Mouse (Mus musculus) heart, embryonic 10.5 days (tissue): ENCODE measurements at regions not wholly inside any gene's neighbourhood (a gene's known extent, or its start where the extent isn't known, plus 50 kb on each side); places are given as distances from the start of the nearest gene placed in this dataset.

Source experiments
- DNase-seq: peaks from one replicate; pipeline ENCODE4 v3.0.0-alpha.2; 2017; ENCODE audit warnings: low spot score
- H3K27ac ChIP-seq: fragments of 300-500 bp; sonication (generic); 2 replicates; pipeline ENCODE4 v1.5.1; 2016; ENCODE audit warnings: mild to moderate bottlenecking
- H3K27me3 ChIP-seq: fragments of 300-500 bp; sonication (generic); 2 replicates; pipeline ENCODE4 v1.6.1; 2016; ENCODE audit warnings: mild to moderate bottlenecking; ENCODE audit not compliant: poor library complexity, insufficient read depth, severe bottlenecking
- H3K36me3 ChIP-seq: fragments of 300-500 bp; sonication (generic); 2 replicates; pipeline ENCODE4 v1.6.1; 2016; ENCODE audit warnings: mild to moderate bottlenecking, moderate library complexity
- H3K4me1 ChIP-seq: fragments of 300-500 bp; sonication (generic); 2 replicates; pipeline ENCODE4 v1.6.1; 2016; ENCODE audit warnings: mild to moderate bottlenecking
- H3K4me3 ChIP-seq: fragments of 300-500 bp; sonication (generic); 2 replicates; pipeline ENCODE4 v1.5.1; 2016; ENCODE audit warnings: mild to moderate bottlenecking, moderate library complexity
- H3K9me3 ChIP-seq: fragments of 300-500 bp; sonication (generic); 2 replicates; pipeline ENCODE4 v1.6.1; 2016; ENCODE audit warnings: mild to moderate bottlenecking, moderate library complexity
- WGBS: fragments of 180-500 bp; shearing (Covaris S2); methylation state at CpG from one replicate; pipeline ENCODE4 v1.1.7; 2016; 5-methylcytosine and 5-hydroxymethylcytosine counted together

DNA sequence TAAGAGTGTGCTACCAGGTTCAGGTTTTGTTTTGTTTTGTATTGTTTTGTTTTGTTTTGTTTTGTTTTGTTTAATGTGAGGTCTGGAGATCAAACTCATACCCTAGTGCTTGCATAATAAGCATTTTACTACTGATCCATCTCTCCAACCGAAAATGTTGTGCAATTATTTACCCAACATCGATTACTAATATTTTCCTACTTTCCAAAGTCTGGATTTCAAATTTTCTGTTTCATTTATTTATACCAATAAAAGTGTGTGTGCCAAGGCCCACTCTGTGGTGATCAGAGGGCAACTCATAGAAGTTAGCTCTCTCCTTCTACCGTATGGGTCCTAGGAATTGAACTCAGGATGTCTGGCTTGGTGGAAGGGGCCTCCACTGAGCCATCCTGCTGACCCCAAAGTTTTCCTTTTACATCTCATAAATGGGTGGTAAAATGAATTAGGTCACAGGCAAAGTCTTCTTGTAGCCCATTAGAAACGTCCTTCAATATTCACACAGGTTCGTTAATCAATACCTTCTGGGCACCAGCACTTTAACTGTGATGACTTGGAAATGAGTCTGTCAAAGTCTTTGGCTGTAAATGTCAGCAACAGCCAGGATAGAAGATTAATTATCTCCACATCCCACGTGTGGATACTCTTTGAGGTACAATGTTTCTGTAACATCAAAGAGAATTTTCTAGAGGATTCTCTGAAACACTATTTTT, 158.9 kb upstream of the Mgat5 start:
- 77% methylated on average over 6 of the region's 6 CpGs for WGBS
- DNase-seq = no peak
- H3K4me1 ChIP-seq = no peaks in the 10 kb centered on the region
- no peaks in the 10 kb centered on the region for H3K36me3 ChIP-seq
- no peaks in the 10 kb centered on the region for H3K9me3 ChIP-seq
- H3K4me3 ChIP-seq = no peak overlapping the region
- H3K27ac ChIP-seq = no peak overlapping the region
- H3K27me3 ChIP-seq = no peaks in the 10 kb centered on the region

DNA sequence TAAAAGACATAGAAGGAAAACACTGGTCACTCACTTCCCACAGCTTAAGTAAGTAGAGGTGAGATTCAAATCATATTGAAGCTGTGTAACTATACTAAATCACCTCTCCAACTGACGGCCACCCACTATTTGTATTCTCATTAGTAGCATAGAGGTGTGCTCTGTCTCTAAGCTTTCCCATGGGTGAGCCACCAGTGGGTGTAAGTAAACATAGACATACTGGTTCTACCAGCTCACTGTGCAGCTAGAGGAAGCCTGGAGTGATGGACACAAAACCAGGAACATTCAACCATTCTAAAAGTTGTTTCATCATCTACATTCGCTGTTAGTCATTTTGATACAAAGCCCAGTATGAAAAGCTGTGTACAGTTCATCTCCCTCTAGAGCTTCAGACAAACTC, 170.1 kb upstream of the Mgat5 start:
- no peaks in the 10 kb centered on the region for H3K4me1 ChIP-seq
- no peak for DNase-seq
- H3K9me3 ChIP-seq = no peaks in the 10 kb centered on the region
- H3K27ac ChIP-seq = no peak overlapping the region
- no peak overlapping the region for H3K4me3 ChIP-seq
- no peaks in the 10 kb centered on the region for H3K27me3 ChIP-seq
- H3K36me3 ChIP-seq = no peaks in the 10 kb centered on the region
- WGBS = 80% methylated on average over 2 of the region's 2 CpGs

DNA sequence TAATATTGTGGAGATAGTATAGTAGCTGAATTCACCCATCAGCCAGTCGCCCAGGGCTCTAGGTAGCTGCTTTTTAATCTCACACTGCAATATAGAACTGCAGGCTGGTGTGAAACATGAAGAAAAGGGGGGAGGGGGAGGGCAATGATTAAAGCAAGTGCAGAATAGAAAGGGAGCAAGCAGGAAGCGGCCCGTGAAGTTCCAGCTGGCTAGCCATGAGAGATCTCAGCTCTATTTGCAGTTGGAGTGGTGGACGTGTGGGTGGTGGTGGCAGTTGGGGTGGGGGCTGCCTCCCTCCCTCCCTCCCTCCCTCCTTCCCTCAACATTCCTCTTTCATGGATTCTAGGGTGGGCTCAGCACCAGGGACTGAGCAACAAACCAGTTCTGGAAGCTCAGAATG, 173.3 kb upstream of the Mgat5 start:
- 39% methylated on average over 4 of the region's 4 CpGs for WGBS
- H3K9me3 ChIP-seq = no peaks in the 10 kb centered on the region
- DNase-seq = no peak

DNA sequence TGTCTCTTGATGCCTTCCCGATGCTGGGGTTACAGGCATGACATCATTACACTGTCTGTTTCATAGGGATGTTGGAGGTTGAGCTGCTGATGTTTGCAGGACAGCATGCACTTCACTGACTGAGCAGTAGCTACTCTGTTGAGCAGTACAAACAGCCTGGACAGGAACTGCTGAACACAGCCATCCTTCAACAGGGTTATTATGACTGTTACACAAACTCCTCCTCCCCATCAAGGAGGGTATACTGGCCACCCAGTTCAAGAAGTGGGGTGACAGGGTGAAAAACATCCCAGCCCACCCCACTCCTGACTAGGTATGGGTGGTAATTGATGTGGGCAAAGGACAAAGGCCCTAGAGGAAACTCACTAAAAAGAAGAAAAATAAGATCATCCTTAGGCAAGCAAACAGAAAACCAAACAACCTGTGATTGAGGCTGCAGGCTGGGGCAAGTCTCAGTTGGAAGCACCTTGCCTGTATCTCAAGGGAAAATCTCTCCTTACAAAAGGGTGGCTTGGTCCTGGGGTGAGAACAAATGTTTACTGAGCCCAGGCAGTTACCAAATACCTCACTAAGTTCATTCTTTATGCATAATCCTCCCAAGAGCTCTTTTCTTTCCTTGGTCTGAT, 175.8 kb upstream of the Mgat5 start:
- no peaks in the 10 kb centered on the region for H3K9me3 ChIP-seq
- DNase-seq = no peak
- no peaks in the 10 kb centered on the region for H3K36me3 ChIP-seq
- H3K4me1 ChIP-seq = no peaks in the 10 kb centered on the region
- H3K27me3 ChIP-seq = no peaks in the 10 kb centered on the region
- no peak overlapping the region for H3K27ac ChIP-seq
- H3K4me3 ChIP-seq = no peak overlapping the region
- 69% methylated on average over 1 of the region's 1 CpGs for whole genome bisulfite sequencing

More for the DNA sequence above, 173.3 kb upstream of the Mgat5 start:
- no peak overlapping the region for H3K4me3 ChIP-seq
- no peaks in the 10 kb centered on the region for H3K36me3 ChIP-seq
- H3K4me1 ChIP-seq = no peaks in the 10 kb centered on the region
- H3K27me3 ChIP-seq = no peaks in the 10 kb centered on the region
- no peak overlapping the region for H3K27ac ChIP-seq

- DNase-seq = no peak
- H3K36me3 ChIP-seq = no peaks in the 10 kb centered on the region
- no peak overlapping the region for H3K27ac ChIP-seq
- H3K9me3 ChIP-seq = no peaks in the 10 kb centered on the region
- H3K4me3 ChIP-seq = no peak overlapping the region
- no peaks in the 10 kb centered on the region for H3K27me3 ChIP-seq
- H3K4me1 ChIP-seq = no peaks in the 10 kb centered on the region
- WGBS = 63% methylated on average over 3 of the region's 3 CpGs
Measured at GRCm38 (mm10) chr1:127023100-127023499, 181.7 kb upstream of the Mgat5 start.

GRCm38 (mm10) chr1:127017698-127018097, 187.1 kb upstream of the Nckap5 start:
- H3K9me3 ChIP-seq = no peaks in the 10 kb centered on the region
- H3K36me3 ChIP-seq = no peaks in the 10 kb centered on the region
- no peaks in the 10 kb centered on the region for H3K27me3 ChIP-seq
- 56% methylated on average over 2 of the region's 2 CpGs for WGBS
- no peak for DNase-seq
- H3K27ac ChIP-seq = no peak overlapping the region
- no peaks in the 10 kb centered on the region for H3K4me1 ChIP-seq
- no peak overlapping the region for H3K4me3 ChIP-seq

- Histone ChIP-seq H3K4me3 (no peak overlapping the region), H3K27ac (no peak overlapping the region), H3K4me1 (no peaks in the 10 kb centered on the region), H3K36me3 (no peaks in the 10 kb centered on the region), H3K9me3 (no peaks in the 10 kb centered on the region), H3K27me3 (no peaks in the 10 kb centered on the region)
- no peak for DNase-seq
- 84% methylated on average over 4 of the region's 4 CpGs for WGBS
Measured at GRCm38 (mm10) chr1:127015894-127016245, 185.3 kb upstream of the Nckap5 start.

GRCm38 (mm10) chr1:127015042-127015893, 184.7 kb upstream of the Nckap5 start:
- H3K4me1 ChIP-seq = no peaks in the 10 kb centered on the region
- no peaks in the 10 kb centered on the region for H3K27me3 ChIP-seq
- DNase-seq = no peak
- H3K36me3 ChIP-seq = no peaks in the 10 kb centered on the region
- H3K27ac ChIP-seq = no peak overlapping the region
- no peak overlapping the region for H3K4me3 ChIP-seq
- WGBS = 71% methylated on average over 8 of the region's 8 CpGs
- H3K9me3 ChIP-seq = no peaks in the 10 kb centered on the region

- Histone ChIP-seq H3K36me3 (no peaks in the 10 kb centered on the region), H3K4me1 (no peaks in the 10 kb centered on the region), H3K27me3 (no peaks in the 10 kb centered on the region), H3K9me3 (no peaks in the 10 kb centered on the region), H3K27ac (no peak overlapping the region), H3K4me3 (no peak overlapping the region)
- 54% methylated on average over 6 of the region's 6 CpGs for WGBS
- DNase-seq = no peak
Measured at GRCm38 (mm10) chr1:127011901-127012300, 181.3 kb upstream of the Nckap5 start.

DNA sequence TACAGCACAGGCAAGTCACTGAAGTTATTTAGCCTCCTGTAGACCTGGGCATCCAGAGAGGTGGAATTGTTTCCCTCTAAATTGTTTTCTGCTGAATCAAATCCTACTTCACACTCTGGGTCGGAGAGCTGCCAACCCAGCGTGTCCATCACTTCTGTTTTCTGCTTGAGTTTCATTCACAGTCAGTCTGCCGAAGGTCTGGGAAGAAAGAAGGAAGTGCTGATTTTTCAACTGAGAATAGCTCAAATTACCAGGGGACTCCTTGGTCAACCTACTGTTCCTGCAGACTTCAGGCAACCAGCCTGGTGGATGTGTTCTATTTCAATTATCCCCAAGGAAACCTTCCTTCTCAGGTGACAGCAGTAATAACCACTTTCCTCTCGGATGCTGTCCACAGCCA, 179.1 kb upstream of the Nckap5 start:
- no peaks in the 10 kb centered on the region for H3K4me1 ChIP-seq
- H3K4me3 ChIP-seq = no peak overlapping the region
- WGBS = 76% methylated on average over 4 of the region's 4 CpGs
- H3K27me3 ChIP-seq = no peaks in the 10 kb centered on the region
- no peaks in the 10 kb centered on the region for H3K9me3 ChIP-seq
- no peak overlapping the region for H3K27ac ChIP-seq
- no peaks in the 10 kb centered on the region for H3K36me3 ChIP-seq
- no peak for DNase-seq

GRCm38 (mm10) chr1:127001700-127002099, 171.1 kb upstream of the Nckap5 start:
- Histone ChIP-seq H3K27me3 (no peaks in the 10 kb centered on the region), H3K36me3 (no peaks in the 10 kb centered on the region), H3K9me3 (no peaks in the 10 kb centered on the region), H3K4me3 (no peak overlapping the region), H3K27ac (no peak overlapping the region), H3K4me1 (peaks cover 8% of the 10 kb centered on the region; the same call in 1 of the 2 replicates)
- DNase-seq = no peak
- 74% methylated on average over 7 of the region's 7 CpGs for WGBS

GRCm38 (mm10) chr1:126993061-126993640, 162.6 kb upstream of the Nckap5 start:
- Histone ChIP-seq H3K4me1 (no peaks in the 10 kb centered on the region), H3K27me3 (no peaks in the 10 kb centered on the region), H3K9me3 (no peaks in the 10 kb centered on the region), H3K36me3 (no peaks in the 10 kb centered on the region), H3K27ac (no peak overlapping the region), H3K4me3 (no peak overlapping the region)
- WGBS = 85% methylated on average over 1 of the region's 1 CpGs
- DNase-seq = no peak

GRCm38 (mm10) chr1:126992441-126992840, 161.8 kb upstream of the Nckap5 start:
- Histone ChIP-seq H3K36me3 (no peaks in the 10 kb centered on the region), H3K4me3 (no peak overlapping the region), H3K27me3 (no peaks in the 10 kb centered on the region), H3K4me1 (no peaks in the 10 kb centered on the region), H3K27ac (no peak overlapping the region), H3K9me3 (no peaks in the 10 kb centered on the region)
- no peak for DNase-seq
- 67% methylated on average over 4 of the region's 4 CpGs for WGBS
